Mouse (Mus musculus) kidney, adult 11 months (tissue): ENCODE measurements around the gene Hip1.

Experiments
- DNase-seq: peaks from one replicate; pipeline ENCODE4 v3.0.0; 2022

The Hip1 gene

GRCm38 (mm10) chr5:135359772-135360171 is 185.1 kb downstream of the Hip1 start:
- no peak for DNase-seq

DNA sequence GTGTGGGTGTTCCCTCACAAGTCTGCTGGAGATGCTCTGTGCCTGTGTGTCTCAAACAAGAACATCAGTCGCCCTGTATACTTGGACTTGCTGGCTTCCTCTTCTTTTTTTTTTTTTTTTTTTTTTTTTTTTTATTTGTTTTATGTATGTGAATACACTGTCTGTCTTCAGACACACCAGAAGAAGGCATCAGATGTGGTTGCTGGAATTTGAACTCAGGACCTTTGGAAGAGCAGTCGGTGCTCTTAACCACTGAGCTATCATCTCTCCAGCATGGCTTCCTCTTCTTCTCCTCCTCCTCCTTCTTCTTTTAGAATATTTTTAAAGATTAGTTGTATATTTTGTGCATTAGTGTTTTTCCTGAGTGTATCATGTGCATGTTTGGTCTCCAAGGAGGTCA is 187.4 kb downstream of the Hip1 start:
- no peak for DNase-seq
